Mouse (Mus musculus) heart, embryonic 12.5 days (tissue): ENCODE results near the gene Slc11a2. TPM values are rescaled to one million over a fixed set of nuclear protein-coding genes. Genes with fewer than 3 reads are reported as not detected.
A peak's percentile ranks its signal among the peaks of the same experiment; 100 is the strongest.

ENCODE experiments used
- ATAC-seq: fragments of 200-750 bp; cut with Nextera tagmentation; 2 replicates; pipeline ENCODE4 v1.8.0; 2017; ENCODE audit warnings: moderate TSS enrichment, moderate library complexity; ENCODE audit not compliant: insufficient number of reproducible peaks, low FRiP score
- H3K27ac ChIP-seq: fragments of 300-500 bp; sonication (generic); 2 replicates; pipeline ENCODE4 v1.5.1; 2016; ENCODE audit warnings: mild to moderate bottlenecking, moderate library complexity; ENCODE audit not compliant: poor library complexity, severe bottlenecking
- H3K27me3 ChIP-seq: fragments of 300-500 bp; sonication (generic); replicated peaks from 2 replicates; pipeline ENCODE4 v1.6.1; 2016; ENCODE audit warnings: mild to moderate bottlenecking, moderate library complexity
- H3K36me3 ChIP-seq: fragments of 300-500 bp; sonication (generic); 2 replicates; pipeline ENCODE4 v1.6.1; 2016; ENCODE audit warnings: mild to moderate bottlenecking, moderate library complexity
- H3K4me1 ChIP-seq: fragments of 300-500 bp; sonication (generic); replicated peaks from 2 replicates; pipeline ENCODE4 v1.6.1; 2016; ENCODE audit warnings: mild to moderate bottlenecking
- H3K4me2 ChIP-seq: fragments of 300-500 bp; sonication (generic); 2 replicates; pipeline ENCODE4 v1.6.1; 2016; ENCODE audit warnings: mild to moderate bottlenecking, moderate library complexity
- H3K4me3 ChIP-seq: fragments of 300-500 bp; sonication (generic); 2 replicates; pipeline ENCODE4 v1.5.1; 2016; ENCODE audit warnings: mild to moderate bottlenecking
- H3K9ac ChIP-seq: fragments of 300-500 bp; sonication (generic); 2 replicates; pipeline ENCODE4 v1.6.1; 2016; ENCODE audit warnings: mild to moderate bottlenecking, moderate library complexity
- H3K9me3 ChIP-seq: fragments of 300-500 bp; sonication (generic); replicated peaks from 2 replicates; pipeline ENCODE4 v1.6.1; 2016; ENCODE audit warnings: mild to moderate bottlenecking, moderate library complexity
- WGBS: fragments of 180-500 bp; shearing (Covaris S2); methylation state at CpG from one replicate; pipeline ENCODE4 v1.1.7; 2016; 5-methylcytosine and 5-hydroxymethylcytosine counted together
- polyA plus RNA-seq: library from polyadenylated mRNA; unstranded; fragments of >200 nt; fragmentation: Nextera tagmentation; extraction: Ambion mirVana; gene quantifications from 2 replicates; pipeline ENCODE4 v1.2.1, GENCODE M21; 2016

Gene Slc11a2
- polyA plus RNA-seq, 1 experiment from 2014 or later, result 15.5 TPM

DNA sequence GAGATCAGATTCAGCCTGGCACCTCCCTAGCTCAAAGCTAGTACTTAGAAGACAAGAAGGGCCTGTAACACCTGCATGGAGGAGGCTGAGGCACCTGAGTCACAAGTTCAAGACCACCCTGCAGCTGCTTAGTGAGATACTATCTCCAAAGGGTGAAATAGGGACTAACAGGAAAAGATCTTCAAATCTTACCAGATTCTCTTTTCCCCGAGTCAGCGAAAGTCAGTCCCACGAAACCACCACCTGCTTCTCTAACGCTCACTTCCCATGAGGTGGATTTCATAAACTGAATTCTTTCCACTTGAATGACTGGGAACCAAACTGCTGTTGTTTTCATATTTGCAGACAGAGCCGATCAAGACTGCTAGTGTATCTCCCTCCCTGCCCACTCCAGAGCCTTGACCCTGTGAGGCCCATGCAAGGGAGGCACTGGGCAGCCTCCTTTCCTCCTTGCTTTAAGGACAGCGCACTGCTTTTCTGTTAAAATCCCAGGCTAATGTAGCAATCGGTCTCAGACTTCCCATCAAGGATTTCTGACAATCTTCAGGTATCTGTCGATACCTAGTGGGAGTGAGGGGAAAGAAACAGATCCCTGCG lies 6.9 kb downstream of the Slc11a2 start:
- Histone ChIP-seq H3K27me3 (no peaks in the 10 kb centered on the region), H3K4me1 (peaks cover 63% of the 10 kb centered on the region), H3K9me3 (no peaks in the 10 kb centered on the region), H3K36me3 (no peaks in the 10 kb centered on the region), H3K4me3 (no peak overlapping the region), H3K27ac (no peak overlapping the region), H3K9ac (no peak overlapping the region), H3K4me2 (peak overlapping the region; percentile 6; the same call in 1 of the 2 replicates)
- WGBS, result 77% methylated on average over 9 of the region's 9 CpGs
- ATAC-seq, result no peak

DNA sequence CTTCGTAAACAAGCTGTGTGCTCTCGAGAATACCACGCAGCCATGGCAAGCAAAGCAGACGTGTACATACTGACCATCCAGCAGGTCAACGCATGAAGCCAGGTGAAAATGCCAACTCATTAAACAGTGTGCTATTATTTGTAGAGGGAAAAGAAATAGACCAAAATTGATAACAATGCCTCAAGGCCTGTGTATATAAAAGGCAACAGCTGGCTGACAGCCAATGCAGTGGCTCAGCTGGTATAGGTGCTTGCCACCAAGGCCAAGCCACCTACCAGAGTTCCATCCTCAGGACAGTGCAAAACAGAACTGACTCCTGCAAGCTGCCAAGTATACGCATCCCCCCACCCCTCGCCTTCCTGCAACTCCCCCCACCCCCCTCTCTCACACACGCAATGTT lies 9.2 kb downstream of the Slc11a2 start:
- ATAC-seq, result no peak
- no peak overlapping the region for H3K27ac ChIP-seq
- no peaks in the 10 kb centered on the region for H3K9me3 ChIP-seq
- H3K27me3 ChIP-seq, result no peaks in the 10 kb centered on the region
- WGBS, result 92% methylated on average over 8 of the region's 8 CpGs
- H3K9ac ChIP-seq, result no peak overlapping the region
- H3K4me3 ChIP-seq, result no peak overlapping the region
- H3K36me3 ChIP-seq, result no peaks in the 10 kb centered on the region
- peaks cover 50% of the 10 kb centered on the region for H3K4me1 ChIP-seq
- no peak overlapping the region for H3K4me2 ChIP-seq

DNA sequence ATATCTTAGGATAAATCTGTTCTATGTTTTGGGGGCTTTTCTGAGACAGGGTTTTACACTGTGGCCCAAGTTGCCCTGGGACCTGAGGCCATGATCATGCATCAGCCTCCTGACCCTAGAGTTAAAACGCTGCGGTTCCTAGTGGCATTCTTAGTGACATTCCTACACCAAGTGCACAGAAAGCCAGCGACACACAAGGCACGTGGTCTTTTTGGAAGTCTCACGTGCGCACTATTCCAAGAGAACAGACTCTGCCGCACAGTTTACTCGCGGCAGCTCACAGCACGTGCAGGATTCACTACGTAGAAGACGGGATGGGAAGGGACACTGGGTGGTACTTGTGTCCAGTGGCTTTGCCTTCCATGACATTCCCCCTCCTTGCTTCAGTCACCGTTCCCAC lies 9.9 kb downstream of the Slc11a2 start:
- H3K27ac ChIP-seq, result no peak overlapping the region; the same call in 1 of the 2 replicates
- peaks cover 44% of the 10 kb centered on the region for H3K4me1 ChIP-seq
- WGBS, result 85% methylated on average over 13 of the region's 13 CpGs

DNA sequence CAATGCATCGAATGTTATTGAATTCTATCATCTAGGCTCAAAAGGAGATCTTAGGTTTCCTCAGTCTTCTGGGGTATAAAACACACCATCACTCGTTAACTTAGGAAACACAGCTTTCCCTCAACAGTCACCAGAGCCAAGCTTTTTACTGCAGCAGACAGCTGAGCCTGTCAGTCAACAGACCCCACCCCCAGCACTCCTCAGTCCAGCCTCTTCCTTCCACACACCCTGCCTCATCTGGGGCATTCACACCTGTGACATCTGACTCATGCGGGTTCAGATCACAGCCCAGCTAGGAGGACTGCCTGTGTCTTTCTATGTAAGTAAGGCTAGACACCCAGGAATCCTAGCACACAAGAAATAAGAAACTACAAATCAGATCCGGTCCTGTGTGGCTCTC lies 10.9 kb downstream of the Slc11a2 start:
- H3K4me2 ChIP-seq, result no peak overlapping the region
- H3K9ac ChIP-seq, result no peak overlapping the region
- WGBS, result 59% methylated on average over 4 of the region's 4 CpGs
- H3K27ac ChIP-seq, result no peak overlapping the region
- no peaks in the 10 kb centered on the region for H3K9me3 ChIP-seq
- H3K27me3 ChIP-seq, result no peaks in the 10 kb centered on the region
- no peak overlapping the region for H3K4me3 ChIP-seq
- H3K36me3 ChIP-seq, result peaks cover 14% of the 10 kb centered on the region
- no peak for ATAC-seq
- H3K4me1 ChIP-seq, result peaks cover 35% of the 10 kb centered on the region

More for the DNA sequence above, 9.9 kb downstream of the Slc11a2 start:
- Histone ChIP-seq H3K4me3 (no peak overlapping the region), H3K9me3 (no peaks in the 10 kb centered on the region), H3K9ac (no peak overlapping the region), H3K27me3 (no peaks in the 10 kb centered on the region), H3K36me3 (peaks cover 7% of the 10 kb centered on the region), H3K4me2 (no peak overlapping the region)
- no peak for ATAC-seq

DNA sequence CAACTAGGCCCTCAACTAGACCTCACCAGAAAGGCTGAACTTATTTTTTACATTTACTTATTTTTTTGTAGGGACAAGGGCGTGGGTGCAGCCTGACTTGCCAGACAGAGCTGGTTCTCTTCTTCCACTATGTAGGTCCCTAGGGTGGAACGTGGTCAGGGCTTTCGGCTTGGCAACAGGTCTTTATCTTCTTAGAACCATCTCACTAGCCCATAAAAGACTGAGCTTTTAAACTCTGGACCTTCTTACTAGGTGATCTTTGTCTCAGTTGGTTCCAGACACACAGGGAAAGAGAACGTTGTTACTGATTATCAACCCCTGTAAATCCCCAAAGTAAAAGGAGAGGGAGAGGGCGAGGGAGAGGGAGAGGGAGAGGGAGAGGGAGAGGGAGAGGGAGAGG lies 11.6 kb downstream of the Slc11a2 start:
- WGBS, result 76% methylated on average over 4 of the region's 5 CpGs
- no peak overlapping the region for H3K4me3 ChIP-seq
- no peak overlapping the region for H3K27ac ChIP-seq
- no peaks in the 10 kb centered on the region for H3K27me3 ChIP-seq
- no peaks in the 10 kb centered on the region for H3K9me3 ChIP-seq
- H3K36me3 ChIP-seq, result peaks cover 19% of the 10 kb centered on the region
- peaks cover 30% of the 10 kb centered on the region for H3K4me1 ChIP-seq
- H3K4me2 ChIP-seq, result no peak overlapping the region
- ATAC-seq, result no peak
- H3K9ac ChIP-seq, result no peak overlapping the region

DNA sequence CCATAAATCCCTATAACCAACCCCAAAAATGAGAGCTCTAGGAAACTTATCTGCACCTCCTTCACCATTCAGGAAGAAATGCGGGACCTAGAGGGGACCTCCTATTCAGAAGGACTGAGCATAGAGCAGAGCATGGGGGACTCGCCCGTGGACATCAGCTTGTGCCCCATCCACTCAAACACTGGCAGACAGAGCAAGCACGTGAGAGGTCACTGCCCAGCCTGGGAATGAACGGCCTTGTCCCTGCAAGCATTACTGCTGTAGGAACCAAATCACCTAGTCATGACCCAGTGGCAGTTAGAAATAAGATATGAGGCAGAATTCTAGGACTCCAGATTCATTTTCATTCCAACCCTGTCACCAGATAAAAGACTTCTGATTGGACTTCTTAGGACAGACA lies 13.1 kb downstream of the Slc11a2 start:
- no peak overlapping the region for H3K4me2 ChIP-seq
- 82% methylated on average over 5 of the region's 5 CpGs for WGBS
- H3K27ac ChIP-seq, result 0 out of 2 replicates have a peak overlapping the region, but pooled peaks have one; percentile 2

DNA sequence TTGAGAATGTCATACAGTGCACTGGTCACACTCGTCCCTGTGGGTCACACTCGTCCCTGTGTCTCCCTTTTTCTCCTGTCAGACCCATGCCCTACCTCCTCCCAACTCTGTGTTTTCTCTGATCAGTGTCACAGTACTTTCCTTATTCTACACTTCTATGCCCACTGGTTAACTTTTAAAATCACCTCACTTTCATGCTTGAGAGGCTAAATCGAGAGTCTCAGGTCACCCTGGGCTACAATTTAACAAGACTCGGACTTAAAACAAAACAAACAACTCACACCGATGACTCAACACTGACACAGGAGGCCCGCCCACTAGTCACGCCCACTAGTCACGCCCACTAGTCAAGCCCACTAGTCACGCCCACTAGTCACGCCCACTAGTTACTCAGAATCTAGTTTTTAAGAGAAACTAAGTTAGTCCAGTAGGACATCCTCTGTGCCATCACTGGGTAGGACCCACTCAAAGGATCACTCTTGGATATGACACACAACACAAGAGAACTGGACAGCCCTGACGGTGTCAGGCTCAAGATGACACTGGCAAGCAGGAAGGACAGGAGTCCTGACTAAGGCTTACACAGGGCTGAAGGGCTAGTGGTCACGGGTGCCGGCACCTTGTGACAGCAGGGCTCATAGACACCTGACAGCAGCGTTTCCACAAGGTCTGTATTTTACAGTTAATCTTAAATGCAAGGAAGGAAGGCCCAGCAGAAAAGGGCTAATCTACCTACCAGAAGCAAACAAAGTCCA lies 13.8 kb downstream of the Slc11a2 start:
- no peak overlapping the region for H3K9ac ChIP-seq
- 58% methylated on average over 14 of the region's 14 CpGs for WGBS
- H3K4me1 ChIP-seq, result peaks cover 23% of the 10 kb centered on the region
- no peaks in the 10 kb centered on the region for H3K9me3 ChIP-seq
- no peaks in the 10 kb centered on the region for H3K27me3 ChIP-seq
- no peak overlapping the region for H3K27ac ChIP-seq
- peaks cover 29% of the 10 kb centered on the region for H3K36me3 ChIP-seq
- ATAC-seq, result peak; percentile 91
- no peak overlapping the region for H3K4me2 ChIP-seq
- H3K4me3 ChIP-seq, result no peak overlapping the region

More for the DNA sequence above, 13.1 kb downstream of the Slc11a2 start:
- H3K9me3 ChIP-seq, result no peaks in the 10 kb centered on the region
- H3K27me3 ChIP-seq, result no peaks in the 10 kb centered on the region
- ATAC-seq, result no peak
- H3K4me1 ChIP-seq, result peaks cover 23% of the 10 kb centered on the region
- H3K36me3 ChIP-seq, result peaks cover 29% of the 10 kb centered on the region
- no peak overlapping the region for H3K4me3 ChIP-seq
- no peak overlapping the region for H3K9ac ChIP-seq

DNA sequence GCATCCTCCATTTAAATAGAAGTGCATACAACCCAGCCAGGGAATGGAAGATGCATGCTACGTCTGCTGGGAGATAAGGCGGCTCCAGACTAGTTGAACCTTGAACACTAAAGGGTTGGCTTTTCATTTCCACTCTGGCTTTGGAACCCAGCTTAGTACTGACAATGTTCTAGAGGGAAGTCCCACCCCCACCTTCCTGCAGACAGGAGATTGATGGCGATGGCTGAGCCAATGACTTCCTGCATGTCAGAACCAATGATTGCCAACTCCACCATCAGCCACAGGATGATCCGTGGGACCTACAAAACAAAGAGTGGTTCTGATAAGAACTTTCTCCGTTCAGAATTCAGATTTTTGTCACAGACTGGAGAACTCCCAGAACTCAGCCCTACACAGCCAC lies 18.8 kb downstream of the Slc11a2 start:
- no peak overlapping the region for H3K9ac ChIP-seq
- H3K27ac ChIP-seq, result no peak overlapping the region
- no peak overlapping the region for H3K4me2 ChIP-seq
- H3K4me1 ChIP-seq, result no peaks in the 10 kb centered on the region
- peaks cover 75% of the 10 kb centered on the region for H3K36me3 ChIP-seq
- no peaks in the 10 kb centered on the region for H3K9me3 ChIP-seq
- no peak for ATAC-seq
- no peaks in the 10 kb centered on the region for H3K27me3 ChIP-seq
- 58% methylated on average over 5 of the region's 5 CpGs for WGBS
- H3K4me3 ChIP-seq, result no peak overlapping the region

DNA sequence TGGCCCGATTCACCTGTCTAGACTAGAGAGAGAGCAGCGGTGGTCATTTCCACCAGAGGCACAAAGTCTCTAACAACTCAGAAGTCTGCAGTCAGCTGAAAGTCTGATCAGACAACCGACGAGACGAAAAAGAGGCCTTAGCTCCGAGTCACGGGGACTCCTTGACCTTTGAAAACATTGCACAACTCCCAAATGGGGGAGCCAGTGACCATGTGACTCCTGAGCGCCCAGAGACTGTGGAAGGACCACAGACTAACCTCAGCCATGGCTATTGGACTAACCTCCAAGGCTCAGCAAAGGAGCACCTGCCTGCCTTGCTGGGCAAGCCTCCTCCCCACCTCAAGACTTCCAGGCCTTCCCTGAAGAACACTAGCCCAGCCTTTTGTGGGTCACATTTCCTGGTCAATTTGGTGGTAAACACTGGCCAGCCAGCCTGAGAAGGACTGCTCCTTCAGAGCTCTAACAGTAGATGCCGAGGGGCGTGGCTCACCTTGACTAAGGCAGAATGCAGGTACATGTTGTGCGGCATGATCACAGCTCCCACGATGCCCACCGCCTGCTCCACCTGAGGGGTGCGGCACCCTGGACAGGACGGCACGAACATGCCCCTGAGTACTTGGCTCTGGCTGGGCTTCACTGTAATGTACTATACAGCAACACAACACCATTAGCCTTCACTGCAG lies 21.4 kb downstream of the Slc11a2 start:
- Histone ChIP-seq H3K4me3 (no peak overlapping the region), H3K36me3 (peaks cover 83% of the 10 kb centered on the region), H3K4me1 (no peaks in the 10 kb centered on the region)

DNA sequence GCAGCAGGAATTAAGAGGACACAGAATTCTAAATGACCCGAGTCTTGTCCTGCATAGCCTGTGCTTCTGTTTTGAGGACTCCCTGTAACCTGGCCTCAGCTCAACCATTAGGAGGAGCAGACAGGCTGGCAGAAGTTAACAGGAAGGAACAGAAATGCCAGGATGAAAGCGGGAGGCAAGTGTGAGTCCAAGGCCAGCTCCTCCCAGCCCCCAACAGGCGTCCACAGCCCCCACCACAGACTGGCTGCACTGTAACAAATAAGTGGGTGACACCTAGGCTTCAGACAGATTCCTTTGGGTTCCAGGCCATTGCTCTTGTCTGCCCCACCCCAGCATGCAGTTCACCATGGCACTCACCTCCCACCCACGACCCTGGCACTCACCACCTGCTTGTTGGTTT lies 22.1 kb downstream of the Slc11a2 start:
- H3K9ac ChIP-seq, result no peak overlapping the region
- peaks cover 83% of the 10 kb centered on the region for H3K36me3 ChIP-seq
- no peaks in the 10 kb centered on the region for H3K27me3 ChIP-seq
- no peaks in the 10 kb centered on the region for H3K9me3 ChIP-seq
- no peak overlapping the region for H3K4me2 ChIP-seq
- no peaks in the 10 kb centered on the region for H3K4me1 ChIP-seq
- no peak overlapping the region for H3K27ac ChIP-seq
- no peak overlapping the region for H3K4me3 ChIP-seq
- ATAC-seq, result no peak
- 87% methylated on average over 4 of the region's 4 CpGs for WGBS

More for the DNA sequence above, 21.4 kb downstream of the Slc11a2 start:
- H3K4me2 ChIP-seq, result no peak overlapping the region
- ATAC-seq, result no peak
- 91% methylated on average over 16 of the region's 16 CpGs for WGBS
- no peak overlapping the region for H3K27ac ChIP-seq
- H3K27me3 ChIP-seq, result no peaks in the 10 kb centered on the region
- no peak overlapping the region for H3K9ac ChIP-seq
- no peaks in the 10 kb centered on the region for H3K9me3 ChIP-seq

DNA sequence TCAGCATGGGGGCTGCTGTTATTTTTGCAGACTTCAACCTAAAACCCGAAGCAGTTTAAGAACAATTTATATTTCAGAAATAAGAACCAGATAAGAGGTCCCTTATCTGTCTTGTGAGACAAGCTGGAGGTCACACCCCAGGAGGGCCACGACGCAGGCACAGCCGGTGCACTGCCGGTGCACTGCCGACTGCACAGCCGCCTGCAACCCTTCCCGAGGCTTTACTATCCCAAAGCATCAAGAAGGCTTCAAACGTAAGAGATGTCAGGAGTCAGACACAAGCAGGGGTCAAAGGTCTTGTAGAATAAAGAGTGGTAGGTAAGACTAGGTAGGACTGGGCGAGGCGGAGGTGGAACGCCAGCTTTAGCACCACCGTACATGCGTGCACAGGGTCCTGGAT lies 22.5 kb downstream of the Slc11a2 start:
- no peak overlapping the region for H3K27ac ChIP-seq
- ATAC-seq, result no peak
- H3K36me3 ChIP-seq, result peaks cover 85% of the 10 kb centered on the region
- 82% methylated on average over 14 of the region's 14 CpGs for whole genome bisulfite sequencing
- H3K9ac ChIP-seq, result no peak overlapping the region
- no peak overlapping the region for H3K4me3 ChIP-seq
- no peaks in the 10 kb centered on the region for H3K27me3 ChIP-seq
- no peak overlapping the region for H3K4me2 ChIP-seq
- H3K4me1 ChIP-seq, result no peaks in the 10 kb centered on the region
- H3K9me3 ChIP-seq, result no peaks in the 10 kb centered on the region
